Mouse (Mus musculus) hindbrain, embryonic 12.5 days (tissue): ENCODE results near the gene Pltp. TPM values are rescaled to one million over a fixed set of nuclear protein-coding genes. Genes with fewer than 3 reads are reported as not detected.
"Not testable (repeated sequence)": the region's sequence is repeated elsewhere in the genome, so short reads cannot be mapped to it uniquely, and the experiment has no call there.

Experiments
- ATAC-seq: fragments of 200-750 bp; cut with Nextera tagmentation; 2 replicates; pipeline ENCODE4 v1.8.0; 2017; ENCODE audit warnings: moderate TSS enrichment; ENCODE audit not compliant: low FRiP score
- H3K27ac ChIP-seq: fragments of 300-500 bp; sonication (generic); 2 replicates; pipeline ENCODE4 v1.5.1; 2016; ENCODE audit warnings: mild to moderate bottlenecking
- H3K27me3 ChIP-seq: fragments of 300-500 bp; sonication (generic); 2 replicates; pipeline ENCODE4 v1.6.1; 2016; ENCODE audit warnings: mild to moderate bottlenecking
- H3K36me3 ChIP-seq: fragments of 300-500 bp; sonication (generic); 2 replicates; pipeline ENCODE4 v1.6.1; 2016; ENCODE audit warnings: mild to moderate bottlenecking
- H3K4me1 ChIP-seq: fragments of 300-500 bp; sonication (generic); 2 replicates; pipeline ENCODE4 v1.6.1; 2016
- H3K4me2 ChIP-seq: fragments of 300-500 bp; sonication (generic); replicated peaks from 2 replicates; pipeline ENCODE4 v1.6.1; 2016; ENCODE audit warnings: mild to moderate bottlenecking
- H3K4me3 ChIP-seq: fragments of 300-500 bp; sonication (generic); 2 replicates; pipeline ENCODE4 v1.5.1; 2016; ENCODE audit warnings: mild to moderate bottlenecking
- H3K9ac ChIP-seq: fragments of 300-500 bp; sonication (generic); 2 replicates; pipeline ENCODE4 v1.6.1; 2016; ENCODE audit warnings: mild to moderate bottlenecking, moderate library complexity
- H3K9me3 ChIP-seq: fragments of 300-500 bp; sonication (generic); replicated peaks from 2 replicates; pipeline ENCODE4 v1.6.1; 2016; ENCODE audit warnings: mild to moderate bottlenecking
- WGBS: fragments of 180-500 bp; shearing (Covaris S2); methylation state at CpG from one replicate; pipeline ENCODE4 v1.1.7; 2016; 5-methylcytosine and 5-hydroxymethylcytosine counted together
- polyA plus RNA-seq: library from polyadenylated mRNA; unstranded; fragments of >200 nt; fragmentation: Nextera tagmentation; extraction: Ambion mirVana; gene quantifications from 2 replicates; pipeline ENCODE4 v1.2.1, GENCODE M21; 2016

The Pltp gene
- polyA plus RNA-seq, 1 experiment from 2014 or later, result 77.3 TPM

DNA sequence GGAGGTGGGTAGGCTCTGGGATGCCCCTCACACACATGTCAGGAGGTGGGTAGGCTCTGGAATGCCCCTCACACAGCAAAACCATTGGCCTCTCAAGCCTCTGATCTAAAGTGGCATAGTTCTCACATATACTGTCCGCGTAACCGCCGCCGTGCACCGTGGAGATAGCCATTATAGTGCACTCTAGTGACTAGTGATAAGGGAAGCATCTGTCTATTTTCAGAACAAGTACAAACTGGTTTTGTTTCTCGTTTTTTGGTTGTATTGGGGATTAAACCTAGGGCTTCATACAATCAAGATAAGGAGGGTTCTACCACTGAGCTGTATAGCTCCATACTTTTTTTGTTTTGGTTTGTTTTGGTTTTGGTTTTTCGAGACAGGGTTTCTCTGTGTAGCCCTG, 41.7 kb downstream of the Pltp start:
- Histone ChIP-seq H3K9me3 (no peaks in the 10 kb centered on the region), H3K9ac (no peak overlapping the region), H3K27me3 (no peaks in the 10 kb centered on the region), H3K4me1 (no peaks in the 10 kb centered on the region; the same call in 1 of the 2 replicates), H3K27ac (no peak overlapping the region), H3K36me3 (peaks cover 16% of the 10 kb centered on the region), H3K4me2 (no peak overlapping the region), H3K4me3 (no peak overlapping the region)
- ATAC-seq, result no peak
- WGBS, result 91% methylated on average over 8 of the region's 8 CpGs

- WGBS, result 91% methylated on average over 5 of the region's 5 CpGs
- Histone ChIP-seq H3K4me1 (no peaks in the 10 kb centered on the region; the same call in 1 of the 2 replicates), H3K9me3 (no peaks in the 10 kb centered on the region), H3K9ac (no peak overlapping the region), H3K27ac (no peak overlapping the region), H3K27me3 (no peaks in the 10 kb centered on the region), H3K4me3 (no peak overlapping the region), H3K4me2 (no peak overlapping the region), H3K36me3 (peaks cover 11% of the 10 kb centered on the region)
- no peak for ATAC-seq
Measured at GRCm38 (mm10) chr2:164815348-164815747, 42.2 kb downstream of the Pltp start.

- Histone ChIP-seq H3K27me3 (no peaks in the 10 kb centered on the region), H3K9ac (no peak overlapping the region), H3K4me3 (no peak overlapping the region), H3K9me3 (no peaks in the 10 kb centered on the region), H3K4me2 (no peak overlapping the region), H3K27ac (no peak overlapping the region), H3K4me1 (no peaks in the 10 kb centered on the region; the same call in 1 of the 2 replicates), H3K36me3 (peaks cover 17% of the 10 kb centered on the region)
- WGBS, result 67% methylated on average over 2 of the region's 2 CpGs
- no peak for ATAC-seq
Measured at GRCm38 (mm10) chr2:164813557-164813956, 44.0 kb downstream of the Pltp start.

- no peak for ATAC-seq
- WGBS, result 81% methylated on average over 7 of the region's 7 CpGs
- Histone ChIP-seq H3K9ac (0 out of 2 replicates have a peak overlapping the region, but pooled peaks have one; percentile 18), H3K36me3 (peaks cover 14% of the 10 kb centered on the region), H3K9me3 (no peaks in the 10 kb centered on the region), H3K27ac (no peak overlapping the region), H3K27me3 (no peaks in the 10 kb centered on the region), H3K4me2 (no peak overlapping the region), H3K4me1 (peaks cover 25% of the 10 kb centered on the region), H3K4me3 (no peak overlapping the region)
Measured at GRCm38 (mm10) chr2:164806614-164807013, 50.9 kb downstream of the Pltp start.

DNA sequence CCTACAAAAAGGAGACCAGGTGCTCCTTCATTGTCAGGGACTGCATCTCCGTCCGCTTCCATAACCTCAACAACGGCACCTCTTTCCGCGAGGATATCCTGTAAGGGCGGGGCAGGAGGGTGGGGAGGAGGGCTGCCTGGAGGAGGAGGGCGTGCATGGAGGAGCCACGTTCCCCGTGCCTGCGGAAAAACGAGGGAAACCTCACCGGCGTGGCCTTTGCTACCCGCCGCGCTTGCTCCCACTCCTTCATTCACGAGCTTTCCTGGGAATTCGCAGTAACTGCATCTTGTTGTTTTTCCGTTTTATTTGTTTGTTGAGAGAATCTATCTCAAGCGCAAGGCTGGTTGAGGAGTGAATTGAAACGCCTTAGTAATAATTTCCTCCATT, 52.2 kb downstream of the Pltp start:
- peak; percentile 62 for ATAC-seq
- 2% methylated on average over 21 of the region's 21 CpGs for WGBS
- H3K27ac ChIP-seq, result peak overlapping the region; percentile 92

DNA sequence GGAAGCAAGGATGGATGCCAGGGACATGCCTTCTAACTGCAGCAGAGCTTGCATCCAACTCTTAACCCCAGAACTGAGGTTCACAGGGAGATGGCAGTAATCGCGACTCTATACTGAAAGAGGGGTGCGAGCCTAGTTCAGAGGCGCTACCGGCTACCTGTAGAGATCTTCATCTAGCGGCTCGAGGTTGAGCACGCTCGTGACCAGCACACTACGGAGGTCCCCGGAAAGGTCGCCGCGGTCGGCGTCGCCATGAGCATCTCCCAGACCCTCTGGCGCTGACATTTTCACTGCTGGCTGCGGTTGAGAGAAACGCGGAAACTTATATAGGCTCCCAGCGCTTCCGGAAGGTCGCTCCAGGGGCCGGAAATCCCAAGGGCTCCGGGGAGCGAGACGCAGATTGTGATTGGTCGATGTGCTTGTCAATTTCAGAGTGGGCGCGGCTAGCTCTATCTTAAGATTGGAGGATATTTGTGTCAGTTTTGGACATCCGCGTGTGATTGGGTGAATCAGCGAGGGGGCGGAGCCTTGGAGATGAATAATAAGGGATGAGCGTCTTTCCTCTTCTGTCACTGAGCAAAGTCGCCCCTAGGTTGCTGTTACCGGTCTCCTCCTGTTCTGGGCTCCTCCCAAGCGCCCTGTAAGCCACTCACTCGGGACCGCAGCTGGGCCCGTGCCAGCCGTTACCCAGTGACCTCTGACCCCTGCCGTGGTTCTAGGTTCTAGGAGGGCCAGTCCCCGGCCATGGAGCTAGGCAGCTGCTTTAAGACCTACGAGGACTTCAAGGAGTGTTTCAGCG, 52.8 kb downstream of the Pltp start, which contains the start of the genes Acot8 and Zswim3:
Gene Acot8 (minus strand): TSS at position 350 of the 799 bp plus-strand sequence.
Gene Zswim3 (plus strand): TSS at position 566 of the 799 bp plus-strand sequence.
- Histone ChIP-seq H3K4me3 (peak within 1 kb of the TSS; percentile 82), H3K27me3 (no peaks in the 10 kb centered on the region), H3K4me2 (peak within 1 kb of the TSS; percentile 85), H3K4me1 (peaks cover 25% of the 10 kb centered on the region), H3K36me3 (peaks cover 24% of the 10 kb centered on the region), H3K9ac (peak within 1 kb of the TSS; percentile 84), H3K9me3 (no peaks in the 10 kb centered on the region), H3K27ac (peak within 1 kb of the TSS; percentile 92)
- ATAC-seq, result peak; percentile 95
- WGBS, result under 1% methylated on average over 47 of the region's 47 CpGs

More for the DNA sequence above, 52.2 kb downstream of the Pltp start:
- Histone ChIP-seq H3K9me3 (no peaks in the 10 kb centered on the region), H3K4me3 (peak overlapping the region; percentile 82), H3K4me1 (peaks cover 25% of the 10 kb centered on the region), H3K9ac (peak overlapping the region; percentile 84), H3K4me2 (peak overlapping the region; percentile 85), H3K27me3 (no peaks in the 10 kb centered on the region), H3K36me3 (peaks cover 21% of the 10 kb centered on the region)

- peak overlapping the region; percentile 80 for H3K4me2 ChIP-seq
- H3K4me3 ChIP-seq, result peak overlapping the region; percentile 82
- ATAC-seq, result no peak
- H3K36me3 ChIP-seq, result peaks cover 27% of the 10 kb centered on the region
- no peaks in the 10 kb centered on the region for H3K9me3 ChIP-seq
- H3K27me3 ChIP-seq, result no peaks in the 10 kb centered on the region
- H3K9ac ChIP-seq, result peak overlapping the region; percentile 82
- no peak overlapping the region for H3K27ac ChIP-seq
- H3K4me1 ChIP-seq, result peaks cover 25% of the 10 kb centered on the region
- 45% methylated on average over 1 of the region's 1 CpGs for WGBS
Measured at GRCm38 (mm10) chr2:164803921-164804313, 53.6 kb downstream of the Pltp start.

GRCm38 (mm10) chr2:164803201-164803920, 54.1 kb downstream of the Pltp start:
- H3K4me1 ChIP-seq, result peaks cover 25% of the 10 kb centered on the region
- no peaks in the 10 kb centered on the region for H3K27me3 ChIP-seq
- WGBS, result 95% methylated on average over 16 of the region's 16 CpGs
- H3K9ac ChIP-seq, result peak overlapping the region; percentile 82
- H3K36me3 ChIP-seq, result peaks cover 25% of the 10 kb centered on the region
- peak overlapping the region; percentile 80 for H3K4me2 ChIP-seq
- no peak overlapping the region for H3K27ac ChIP-seq
- ATAC-seq, result no peak
- peak overlapping the region; percentile 82 for H3K4me3 ChIP-seq
- no peaks in the 10 kb centered on the region for H3K9me3 ChIP-seq

GRCm38 (mm10) chr2:164800252-164801004, 57.1 kb downstream of the Pltp start:
- Histone ChIP-seq H3K27me3 (no peaks in the 10 kb centered on the region), H3K27ac (no peak overlapping the region), H3K36me3 (peaks cover 45% of the 10 kb centered on the region), H3K4me1 (peaks cover 16% of the 10 kb centered on the region), H3K9ac (no peak overlapping the region), H3K9me3 (no peaks in the 10 kb centered on the region), H3K4me2 (no peak overlapping the region), H3K4me3 (no peak overlapping the region)
- no peak for ATAC-seq
- WGBS, result 96% methylated on average over 13 of the region's 13 CpGs

- not testable (repeated sequence) for H3K4me1 ChIP-seq, H3K9me3 ChIP-seq, H3K4me2 ChIP-seq, H3K27me3 ChIP-seq, H3K4me3 ChIP-seq, ATAC-seq, H3K27ac ChIP-seq, H3K9ac ChIP-seq
- WGBS, result 88% methylated on average over 6 of the region's 6 CpGs
- peaks cover 53% of the 10 kb centered on the region for H3K36me3 ChIP-seq
Measured at GRCm38 (mm10) chr2:164798554-164798953, 59.0 kb downstream of the Pltp start.

- H3K36me3 ChIP-seq, result peaks cover 69% of the 10 kb centered on the region
- no peaks in the 10 kb centered on the region for H3K9me3 ChIP-seq
- no peaks in the 10 kb centered on the region for H3K4me1 ChIP-seq
- no peaks in the 10 kb centered on the region for H3K27me3 ChIP-seq
- no peak overlapping the region for H3K4me3 ChIP-seq
- 88% methylated on average over 4 of the region's 4 CpGs for WGBS
- ATAC-seq, result no peak
- no peak overlapping the region for H3K9ac ChIP-seq
- no peak overlapping the region for H3K4me2 ChIP-seq
- no peak overlapping the region for H3K27ac ChIP-seq
Measured at GRCm38 (mm10) chr2:164795868-164796267, 61.6 kb downstream of the Pltp start.

DNA sequence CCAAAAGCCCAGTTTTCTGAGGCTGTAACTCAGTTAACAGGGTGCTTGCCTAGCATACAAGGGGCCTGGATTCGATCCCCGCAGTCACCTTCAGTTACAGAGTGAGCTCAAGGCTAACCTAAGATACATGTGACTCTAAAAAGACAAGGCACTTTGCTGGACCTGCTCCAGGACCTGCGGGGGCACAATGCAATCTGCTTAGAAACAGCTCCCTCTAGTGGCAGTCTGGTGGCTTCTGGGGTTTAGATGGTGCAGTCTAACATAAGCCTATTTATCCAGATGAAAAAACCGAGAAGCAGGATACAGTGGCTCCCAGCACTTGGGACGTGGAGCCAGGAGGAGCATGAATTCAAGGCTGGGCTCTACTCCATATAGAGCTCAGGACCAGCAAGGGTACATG, 63.2 kb downstream of the Pltp start:
- no peaks in the 10 kb centered on the region for H3K27me3 ChIP-seq
- no peak overlapping the region for H3K9ac ChIP-seq
- H3K9me3 ChIP-seq, result no peaks in the 10 kb centered on the region
- no peak overlapping the region for H3K27ac ChIP-seq
- no peak overlapping the region for H3K4me2 ChIP-seq
- 36% methylated on average over 5 of the region's 5 CpGs for WGBS
- peak; percentile 52; the same call in 1 of the 2 replicates for ATAC-seq
- peaks cover 67% of the 10 kb centered on the region for H3K36me3 ChIP-seq
- H3K4me1 ChIP-seq, result no peaks in the 10 kb centered on the region
- H3K4me3 ChIP-seq, result no peak overlapping the region
